Mouse (Mus musculus) heart, embryonic 11.5 days (tissue): ENCODE data around the gene Sass6. TPM values are rescaled to one million over a fixed set of nuclear protein-coding genes. Genes with fewer than 3 reads are reported as not detected.

Experiments
- ATAC-seq: fragments of 200-750 bp; cut with Nextera tagmentation; replicated peaks from 2 replicates; pipeline ENCODE4 v1.8.0; 2017; ENCODE audit warnings: moderate library complexity; ENCODE audit not compliant: insufficient number of reproducible peaks, low FRiP score, low TSS enrichment
- H3K27ac ChIP-seq: fragments of 300-500 bp; sonication (generic); 2 replicates; pipeline ENCODE4 v1.5.1; 2014; ENCODE audit warnings: mild to moderate bottlenecking, low read depth, low read length
- H3K27me3 ChIP-seq: fragments of 300-500 bp; sonication (generic); 2 replicates; pipeline ENCODE4 v1.6.1; 2014; ENCODE audit warnings: mild to moderate bottlenecking, low read length, mixed read lengths; ENCODE audit not compliant: control insufficient read depth, insufficient read depth
- H3K36me3 ChIP-seq: fragments of 300-500 bp; sonication (generic); 2 replicates; pipeline ENCODE4 v1.6.1; 2014; ENCODE audit warnings: mild to moderate bottlenecking, low read length, moderate library complexity, mixed read lengths; ENCODE audit not compliant: control insufficient read depth, insufficient read depth
- H3K4me1 ChIP-seq: fragments of 300-500 bp; sonication (generic); 2 replicates; pipeline ENCODE4 v1.6.1; 2014; ENCODE audit warnings: low read length; ENCODE audit not compliant: control insufficient read depth, insufficient read depth
- H3K4me2 ChIP-seq: fragments of 300-500 bp; sonication (generic); 2 replicates; pipeline ENCODE4 v1.6.1; 2014; ENCODE audit warnings: mild to moderate bottlenecking, moderate library complexity
- H3K4me3 ChIP-seq: fragments of 300-500 bp; sonication (generic); 2 replicates; pipeline ENCODE4 v1.5.1; 2014; ENCODE audit warnings: low read depth, low read length
- H3K9ac ChIP-seq: fragments of 300-500 bp; sonication (generic); 2 replicates; pipeline ENCODE4 v1.6.1; 2014; ENCODE audit warnings: mild to moderate bottlenecking, low read depth, low read length, moderate library complexity
- H3K9me3 ChIP-seq: fragments of 300-500 bp; sonication (generic); replicated peaks from 2 replicates; pipeline ENCODE4 v1.6.1; 2016; ENCODE audit warnings: low read length; ENCODE audit not compliant: control insufficient read depth
- WGBS: fragments of 180-500 bp; shearing (Covaris S2); extraction: QIAGEN DNeasy Blood & Tissue Kit; methylation state at CpG from one replicate; pipeline ENCODE4 v1.1.7; 2014; ENCODE audit not compliant: insufficient replicate concordance; 5-methylcytosine and 5-hydroxymethylcytosine counted together
- polyA plus RNA-seq: library from polyadenylated mRNA; unstranded; fragments of >200 nt; fragmentation: Nextera tagmentation; extraction: Ambion mirVana; gene quantifications from 2 replicates; pipeline ENCODE4 v1.2.1, GENCODE M21; 2014

Sass6 gene
- polyA plus RNA-seq, 1 experiment from 2014 or later = 23.9 TPM

- no peak overlapping the region for H3K9ac ChIP-seq
- no peak overlapping the region for H3K4me3 ChIP-seq
- 87% methylated on average over 9 of the region's 9 CpGs for WGBS
- no peaks in the 10 kb centered on the region for H3K9me3 ChIP-seq
- no peaks in the 10 kb centered on the region for H3K4me1 ChIP-seq
- no peak for ATAC-seq
- H3K4me2 ChIP-seq = no peak overlapping the region
- no peak overlapping the region for H3K27ac ChIP-seq
- no peaks in the 10 kb centered on the region for H3K27me3 ChIP-seq
- H3K36me3 ChIP-seq = peaks cover 50% of the 10 kb centered on the region
These were observed 43.1 kb downstream of the Sass6 start for GRCm38 (mm10) chr3:116637693-116638476.

- no peak for ATAC-seq
- H3K27ac ChIP-seq = no peak overlapping the region
- H3K9ac ChIP-seq = no peak overlapping the region
- peaks cover 49% of the 10 kb centered on the region for H3K36me3 ChIP-seq
- WGBS = 94% methylated on average over 7 of the region's 7 CpGs
- H3K9me3 ChIP-seq = no peaks in the 10 kb centered on the region
- H3K4me3 ChIP-seq = no peak overlapping the region
- H3K4me2 ChIP-seq = no peak overlapping the region
- H3K4me1 ChIP-seq = no peaks in the 10 kb centered on the region
- no peaks in the 10 kb centered on the region for H3K27me3 ChIP-seq
These were observed 43.8 kb downstream of the Sass6 start for GRCm38 (mm10) chr3:116638572-116638971.

GRCm38 (mm10) chr3:116640024-116640423 is 45.2 kb downstream of the Sass6 start:
- 62% methylated on average over 1 of the region's 1 CpGs for WGBS
- no peak for ATAC-seq
- no peaks in the 10 kb centered on the region for H3K27me3 ChIP-seq
- no peaks in the 10 kb centered on the region for H3K9me3 ChIP-seq
- no peak overlapping the region for H3K4me3 ChIP-seq
- H3K36me3 ChIP-seq = peaks cover 41% of the 10 kb centered on the region
- no peak overlapping the region for H3K9ac ChIP-seq
- H3K4me2 ChIP-seq = no peak overlapping the region
- no peak overlapping the region for H3K27ac ChIP-seq
- no peaks in the 10 kb centered on the region for H3K4me1 ChIP-seq

- H3K4me2 ChIP-seq = no peak overlapping the region
- H3K27me3 ChIP-seq = no peaks in the 10 kb centered on the region
- 89% methylated on average over 6 of the region's 6 CpGs for WGBS
- H3K9ac ChIP-seq = no peak overlapping the region
- H3K9me3 ChIP-seq = no peaks in the 10 kb centered on the region
- no peak overlapping the region for H3K4me3 ChIP-seq
- H3K36me3 ChIP-seq = peaks cover 38% of the 10 kb centered on the region
- H3K4me1 ChIP-seq = no peaks in the 10 kb centered on the region
- no peak overlapping the region for H3K27ac ChIP-seq
- no peak for ATAC-seq
These were observed 47.1 kb downstream of the Sass6 start for GRCm38 (mm10) chr3:116641811-116642371.

GRCm38 (mm10) chr3:116642373-116642772 is 47.6 kb downstream of the Sass6 start:
- H3K4me1 ChIP-seq = no peaks in the 10 kb centered on the region
- no peak for ATAC-seq
- H3K9me3 ChIP-seq = no peaks in the 10 kb centered on the region
- no peak overlapping the region for H3K9ac ChIP-seq
- H3K4me3 ChIP-seq = no peak overlapping the region
- no peak overlapping the region for H3K4me2 ChIP-seq
- 85% methylated on average over 2 of the region's 2 CpGs for WGBS
- no peak overlapping the region for H3K27ac ChIP-seq
- no peaks in the 10 kb centered on the region for H3K27me3 ChIP-seq
- H3K36me3 ChIP-seq = peaks cover 38% of the 10 kb centered on the region

GRCm38 (mm10) chr3:116646387-116646786 is 51.6 kb downstream of the Sass6 start:
- Histone ChIP-seq H3K9me3 (no peaks in the 10 kb centered on the region), H3K4me1 (no peaks in the 10 kb centered on the region; the same call in 1 of the 2 replicates), H3K4me3 (no peak overlapping the region), H3K9ac (no peak overlapping the region), H3K4me2 (no peak overlapping the region), H3K36me3 (peaks cover 18% of the 10 kb centered on the region), H3K27ac (no peak overlapping the region), H3K27me3 (no peaks in the 10 kb centered on the region)
- no peak for ATAC-seq
- 85% methylated on average over 1 of the region's 1 CpGs for WGBS

GRCm38 (mm10) chr3:116648805-116649204 is 54.0 kb downstream of the Sass6 start:
- no peak for ATAC-seq
- Histone ChIP-seq H3K27me3 (no peaks in the 10 kb centered on the region), H3K4me1 (peaks cover 15% of the 10 kb centered on the region), H3K9ac (no peak overlapping the region), H3K36me3 (peaks cover 10% of the 10 kb centered on the region; the same call in 1 of the 2 replicates), H3K4me2 (no peak overlapping the region), H3K9me3 (no peaks in the 10 kb centered on the region), H3K4me3 (no peak overlapping the region), H3K27ac (no peak overlapping the region)
- WGBS = 92% methylated on average over 7 of the region's 7 CpGs

- peaks cover 10% of the 10 kb centered on the region; the same call in 1 of the 2 replicates for H3K36me3 ChIP-seq
- H3K4me3 ChIP-seq = no peak overlapping the region
These were observed 55.9 kb downstream of the Sass6 start for GRCm38 (mm10) chr3:116650698-116651097.

More at GRCm38 (mm10) chr3:116650698-116651097, 55.9 kb downstream of the Sass6 start:
- WGBS = 97% methylated on average over 9 of the region's 9 CpGs
- H3K4me1 ChIP-seq = peaks cover 15% of the 10 kb centered on the region
- H3K9ac ChIP-seq = no peak overlapping the region
- ATAC-seq = no peak
- H3K4me2 ChIP-seq = no peak overlapping the region
- no peaks in the 10 kb centered on the region for H3K9me3 ChIP-seq
- no peaks in the 10 kb centered on the region for H3K27me3 ChIP-seq
- H3K27ac ChIP-seq = no peak overlapping the region
